Mouse (Mus musculus): ENCODE measurements around the gene Spry1. TPM values are rescaled to one million over a fixed set of nuclear protein-coding genes. Genes with fewer than 3 reads are reported as not detected.

Gene Spry1
- polyA plus RNA-seq, 1 experiment from 2014 or later, result 17.9 TPM

DNA sequence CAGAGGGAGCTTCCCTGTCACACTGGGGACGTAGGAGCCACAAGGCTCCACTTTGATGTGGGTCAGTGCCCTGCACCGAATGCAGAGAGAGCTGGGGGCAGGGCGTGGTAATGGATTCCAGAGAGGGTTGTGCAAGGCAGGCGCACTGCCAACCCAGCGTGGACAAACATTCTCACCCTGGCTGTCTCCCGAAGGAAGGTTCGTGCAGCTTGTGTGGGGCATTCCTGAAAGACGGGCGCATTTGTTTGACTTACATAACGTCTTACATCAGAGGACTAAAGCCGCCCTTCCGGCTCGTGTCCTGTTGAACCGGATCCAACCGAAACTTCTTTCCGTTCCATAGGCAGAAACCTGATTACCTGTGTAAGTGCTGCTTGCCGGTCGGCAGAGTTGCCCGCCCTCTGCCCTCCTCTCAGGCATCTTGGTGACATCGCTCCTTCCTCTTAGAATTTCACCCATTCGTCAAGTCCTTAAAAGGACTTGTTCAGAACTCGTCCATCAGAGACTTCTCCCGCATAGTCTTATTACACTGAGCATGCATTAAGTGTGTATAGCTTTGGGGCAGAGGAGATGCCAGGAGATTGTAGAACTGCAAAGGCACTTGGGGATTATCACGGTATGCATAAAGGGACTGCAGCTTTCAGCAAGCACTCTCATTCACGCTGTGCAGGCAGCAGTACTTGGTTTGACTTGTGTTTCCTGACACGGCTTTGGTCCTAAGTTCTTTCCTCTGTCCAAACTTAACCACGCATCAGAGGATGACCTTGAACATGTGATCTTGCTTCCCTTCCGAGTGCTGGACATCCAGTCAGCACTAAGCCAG, 47.6 kb downstream of the Spry1 start:
- H3K4me1 ChIP-seq, result peaks cover 30% of the 10 kb centered on the region
- H3K27me3 ChIP-seq (replicated peaks; ENCODE audit: low read depth, poor library complexity, severe bottlenecking), result peaks cover 42% of the 10 kb centered on the region
- H3K27ac ChIP-seq (replicated peaks), result peak overlapping the region; percentile 78
- H3K4me3 ChIP-seq, result peak overlapping the region; percentile 50
- peak; percentile 56 for DNase-seq (ENCODE audit: low spot score)
- WGBS, result 28% methylated on average over 28 of the region's 28 CpGs
- H3K36me3 ChIP-seq (replicated peaks), result no peaks in the 10 kb centered on the region
- H3K9me3 ChIP-seq, result no peaks in the 10 kb centered on the region

DNA sequence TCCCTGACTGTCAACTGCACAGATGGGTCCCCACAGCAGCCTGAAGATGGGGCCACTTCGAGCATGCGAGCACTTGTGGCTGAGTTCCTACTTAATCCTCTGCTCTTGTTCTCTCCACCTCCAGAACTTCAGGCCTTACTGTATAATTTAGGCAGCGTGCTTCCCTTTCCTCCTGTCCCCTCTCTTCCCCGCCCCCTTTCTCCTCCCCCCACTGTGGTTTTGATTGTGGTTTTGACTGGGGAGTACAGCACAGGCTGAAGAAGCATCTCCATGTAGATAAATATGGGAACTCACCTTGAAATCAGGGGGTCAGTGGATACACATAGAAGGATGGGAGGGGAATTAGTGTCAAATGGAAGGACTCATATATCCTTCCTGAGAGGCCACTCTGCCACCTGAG, 53.2 kb downstream of the Spry1 start:
- H3K27ac ChIP-seq (replicated peaks), result no peak overlapping the region
- no peaks in the 10 kb centered on the region for H3K9me3 ChIP-seq
- no peak for DNase-seq (ENCODE audit: low spot score)
- 72% methylated on average over 4 of the region's 4 CpGs for WGBS
- H3K36me3 ChIP-seq (replicated peaks), result no peaks in the 10 kb centered on the region
- no peak overlapping the region for H3K4me3 ChIP-seq
- 0 out of 2 replicates have a peak, but pooled peaks cover 7% of the 10 kb centered on the region for H3K4me1 ChIP-seq
- H3K27me3 ChIP-seq (replicated peaks; ENCODE audit: low read depth, poor library complexity, severe bottlenecking), result peaks cover 9% of the 10 kb centered on the region

DNA sequence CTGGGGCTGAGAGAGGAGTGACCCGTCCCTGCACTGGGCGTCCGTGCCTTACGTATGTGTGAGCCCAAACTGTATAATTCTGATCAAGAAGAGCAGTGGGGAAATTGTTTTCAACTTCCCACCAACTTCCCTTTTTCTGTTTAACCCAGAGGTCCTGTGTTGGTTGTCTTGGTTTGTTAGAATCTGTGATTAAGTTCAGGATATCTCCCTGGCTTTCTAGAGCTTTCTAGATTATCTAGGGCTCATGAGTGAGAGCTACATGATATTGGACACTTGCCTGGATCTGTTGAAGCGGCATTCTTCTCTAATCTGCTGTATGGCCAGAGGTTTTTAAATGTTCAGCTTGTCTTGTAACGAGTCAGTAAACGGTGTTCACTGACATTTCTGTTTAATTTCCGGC, 53.8 kb downstream of the Spry1 start:
- Histone ChIP-seq H3K27ac (replicated peaks) (no peak overlapping the region), H3K9me3 (no peaks in the 10 kb centered on the region), H3K27me3 (replicated peaks; ENCODE audit: low read depth, poor library complexity, severe bottlenecking) (peaks cover 3% of the 10 kb centered on the region; the same call in 1 of the 2 replicates), H3K4me3 (no peak overlapping the region), H3K4me1 (0 out of 2 replicates have a peak, but pooled peaks cover 3% of the 10 kb centered on the region), H3K36me3 (replicated peaks) (no peaks in the 10 kb centered on the region)
- 87% methylated on average over 8 of the region's 8 CpGs for WGBS
- no peak for DNase-seq (ENCODE audit: low spot score)

Other genes starting within 250 kb of the Spry1 start
- gene Spata5, start 220.1 kb upstream of the Spry1 start, polyA plus RNA-seq (2016; fragmentation: Nextera tagmentation; extraction: Ambion mirVana), result 49.8 and 51.7 TPM in 2 replicates
- 3.6 and 4.2 TPM in 2 replicates for gene Nudt6, start 219.7 kb upstream of the Spry1 start, polyA plus RNA-seq (2016; fragmentation: Nextera tagmentation; extraction: Ambion mirVana)
- 3.1 and 4.1 TPM in 2 replicates for gene Gm5148, start 84.5 kb downstream of the Spry1 start, polyA plus RNA-seq (2016; fragmentation: Nextera tagmentation; extraction: Ambion mirVana)